8 mouse cellular contexts compared by ENCODE assay signal in genomic region chr9:124311502-124311901, GRCm38 (mm10). TPM values are rescaled to one million over a fixed set of nuclear protein-coding genes. Genes with fewer than 3 reads are reported as not detected.
DNase-seq lines count a peak whose midpoint lies in the region; ATAC-seq and TF ChIP-seq lines count a peak whose summit lies in the region.

No protein-coding gene starts in this region.

- no peak for ATAC-seq in heart, postnatal 0 days (ENCODE audit: insufficient read depth, low read depth)
- ATAC-seq in frontal cortex, adult (ENCODE audit: low TSS enrichment), result no peak

- DNase-seq in heart, adult 2 months, result no peak
- DNase-seq in heart, postnatal 36 days, result no peak
- DNase-seq in MEL (ENCODE audit: low read depth, low spot score) (no peak), MN1 (ENCODE audit: low spot score) (no peak)
- peak; percentile 6 for DNase-seq in heart, postnatal 0 days (ENCODE audit: low spot score)
- peak; percentile 1 for DNase-seq in lung, postnatal 10 days
- no peak for DNase-seq in layer of hippocampus, adult 18-20 months (ENCODE audit: low spot score in 2 of 2)

- no peak for TF ChIP-seq RAD21 in MEL (IDR thresholded peaks at IDR 0.05; ENCODE audit: low read depth, low read length)

- TF ChIP-seq POLR2A in heart, adult 2 months (IDR thresholded peaks at IDR 0.05; ENCODE audit: insufficient read depth, low read depth, low read length), result no peak
- no peak for TF ChIP-seq POLR2A in MEL (IDR thresholded peaks at IDR 0.05; ENCODE audit: control insufficient read depth in 1 of 2, insufficient read depth in 1 of 2, low read depth in 1 of 2, low read length in 2 of 2, poor library complexity in 1 of 2)

- H3K9me3 ChIP-seq in MEL (replicated peaks; ENCODE audit: insufficient read depth, low read length), result no peaks in the 10 kb centered on the region
- no peaks in the 10 kb centered on the region for H3K9me3 ChIP-seq in heart, postnatal 0 days (replicated peaks; ENCODE audit: control insufficient read depth, low read length)

- H3K9ac ChIP-seq in heart, adult 2 months (ENCODE audit: low read depth, low read length), result peak overlapping the region; percentile 50
- 0 out of 2 replicates have a peak overlapping the region, but pooled peaks have one; percentile 78 for H3K9ac ChIP-seq in MEL (ENCODE audit: control insufficient read depth, low read depth, low read length, poor library complexity, severe bottlenecking)
- peak overlapping the region; percentile 59 for H3K9ac ChIP-seq in heart, postnatal 0 days (replicated peaks; ENCODE audit: low read depth, low read length)

- no peaks in the 10 kb centered on the region for H3K27me3 ChIP-seq in heart, adult 2 months (ENCODE audit: control insufficient read depth, insufficient read depth, low read length)
- no peaks in the 10 kb centered on the region for H3K27me3 ChIP-seq in MEL (ENCODE audit: control insufficient read depth in 1 of 2, insufficient read depth in 2 of 2, low read length in 2 of 2)
- H3K27me3 ChIP-seq in heart, postnatal 0 days (ENCODE audit: control insufficient read depth, insufficient read depth, low read length), result no peaks in the 10 kb centered on the region

- TF ChIP-seq EP300 in heart, adult 2 months (IDR thresholded peaks at IDR 0.05; ENCODE audit: insufficient read depth, low read depth, low read length), result no peak
- TF ChIP-seq EP300 in MEL (IDR thresholded peaks at IDR 0.05; ENCODE audit: low read depth in 1 of 2, low read length in 2 of 2), result no peak
- no peak for TF ChIP-seq EP300 in heart, postnatal 0 days (IDR thresholded peaks at IDR 0.05; ENCODE audit: low read depth)

- peaks cover 3% of the 10 kb centered on the region; the same call in 1 of the 2 replicates for H3K4me1 ChIP-seq in heart, adult 2 months (ENCODE audit: control insufficient read depth, insufficient read depth, low read length)
- H3K4me1 ChIP-seq in MEL (ENCODE audit: control insufficient read depth in 1 of 2, insufficient read depth in 2 of 2, low read length in 2 of 2), result no peaks in the 10 kb centered on the region; a peak in 1 of 4 replicates
- peaks cover 5% of the 10 kb centered on the region; the same call in 1 of the 2 replicates for H3K4me1 ChIP-seq in heart, postnatal 0 days (ENCODE audit: control insufficient read depth, insufficient read depth)

- peaks cover 7% of the 10 kb centered on the region; the same call in 1 of the 2 replicates for H3K79me2 ChIP-seq in heart, adult 2 months (replicated peaks; ENCODE audit: control insufficient read depth, insufficient read depth, low read length)
- no peaks in the 10 kb centered on the region for H3K79me2 ChIP-seq in MEL (ENCODE audit: control insufficient read depth, insufficient read depth, low read length, poor library complexity)

- H3K27ac ChIP-seq in heart, adult 2 months, result peak overlapping the region; percentile 91
- H3K27ac ChIP-seq in MEL (ENCODE audit: control insufficient read depth, low read depth, low read length), result no peak overlapping the region
- peak overlapping the region; percentile 93 for H3K27ac ChIP-seq in heart, postnatal 0 days (ENCODE audit: low read depth)

- H3K4me2 ChIP-seq in heart, postnatal 0 days (ENCODE audit: low read depth, low read length), result peak overlapping the region; percentile 65

- intact Hi-C loops in heart, adult 2 months (cut with DNase I), result no loop called here
- intact Hi-C loops in heart, postnatal 36 days (cut with DNase I), result loop anchor here (5.0 kb wide), 1 partner anchor 116 kb away; no protein-coding TSS in a partner anchor

- H3K36me3 ChIP-seq in heart, adult 2 months (ENCODE audit: control insufficient read depth, insufficient read depth, low read length), result no peaks in the 10 kb centered on the region; the same call in 1 of the 2 replicates
- H3K36me3 ChIP-seq in MEL (ENCODE audit: control insufficient read depth in 1 of 2, insufficient read depth in 2 of 2, low read length in 2 of 2), result no peaks in the 10 kb centered on the region
- no peaks in the 10 kb centered on the region; the same call in 1 of the 2 replicates for H3K36me3 ChIP-seq in heart, postnatal 0 days (replicated peaks; ENCODE audit: control insufficient read depth, insufficient read depth, low read length)

- TF ChIP-seq CTCF in heart, adult 2 months (IDR thresholded peaks at IDR 0.05), result no peak
- TF ChIP-seq CTCF in MEL (IDR thresholded peaks at IDR 0.05 in 2 of 3, conservative IDR thresholded peaks at IDR 0.05 in 1 of 3; ENCODE audit: control insufficient read depth in 1 of 3, insufficient read depth in 1 of 3, low read depth in 2 of 3, low read length in 3 of 3, poor library complexity in 1 of 3, severe bottlenecking in 1 of 3), result no peak
- no peak for TF ChIP-seq CTCF in heart, postnatal 0 days (IDR thresholded peaks at IDR 0.05; ENCODE audit: low read depth)

- H3K4me3 ChIP-seq in heart, adult 2 months, result peak overlapping the region; percentile 85
- H3K4me3 ChIP-seq in MEL (ENCODE audit: control insufficient read depth in 1 of 2, insufficient read depth in 1 of 2, low read depth in 2 of 2, low read length in 2 of 2), result peak overlapping the region in 1 of 2 experiments; percentile 67; a peak in 2 of 4 replicates
- peak overlapping the region; percentile 64 for H3K4me3 ChIP-seq in heart, postnatal 0 days (ENCODE audit: low read depth, low read length)

TF ChIP-seq in MEL, 35 proteins besides CTCF, POLR2A, EP300 and RAD21:
- TF ChIP-seq ELF1 (IDR thresholded peaks at IDR 0.05; ENCODE audit: low read depth, low read length), result no peak
- TF ChIP-seq MEF2A (IDR thresholded peaks at IDR 0.05; ENCODE audit: extremely low read depth, insufficient replicate concordance, low read depth, low read length, poor library complexity, severe bottlenecking), result no peak
- TF ChIP-seq E2F4 (IDR thresholded peaks at IDR 0.05; ENCODE audit: borderline replicate concordance, low read depth, low read length), result no peak
- TF ChIP-seq USF1 (IDR thresholded peaks at IDR 0.05; ENCODE audit: low read depth, low read length), result no peak
- TF ChIP-seq POLR2AphosphoS2 (IDR thresholded peaks at IDR 0.05; ENCODE audit: low read length), result no peak
- no peak for TF ChIP-seq MYB (IDR thresholded peaks at IDR 0.05; ENCODE audit: low read depth, low read length)
- TF ChIP-seq TAL1 (IDR thresholded peaks at IDR 0.05; ENCODE audit: low read length), result no peak
- TF ChIP-seq JUND (IDR thresholded peaks at IDR 0.05; ENCODE audit: low read depth, low read length), result no peak

RNA-seq across cellular contexts. Expression of gene 2010315B03Rik, which starts 1.0 kb away (rescaled TPM):
- total RNA-seq in heart, adult 2 months (2021), result 10 to 100 TPM in 1 of 2 experiments, 1 to 10 TPM in 1; 9.6 to 12.5 TPM
- polyA plus RNA-seq in heart, adult 2 months (2012; rRNA removed), result 3.2 and 6.8 TPM in 2 replicates
- total RNA-seq in heart, postnatal 36 days (2021), result 10 to 100 TPM; 11.6 to 11.7 TPM
- 2.5 and 4.2 TPM in 2 replicates for total RNA-seq in MEL (2012; rRNA removed)
- 100 to 1,000 TPM in 1 of 2 experiments, 1 to 10 TPM in 1; 2.0 to 204 TPM for polyA plus RNA-seq in MEL (2012; ENCODE audit: insufficient read depth in 1 of 2, insufficient read length in 2 of 2, low read depth in 1 of 2, low replicate concordance in 2 of 2, missing spikeins in 1 of 2)
- 4.5 and 5.5 TPM in 2 replicates for total RNA-seq in heart, postnatal 0 days (2014; rRNA removed; ENCODE audit: low replicate concordance)
- polyA plus RNA-seq in heart, postnatal 0 days (2015; fragmentation: Nextera tagmentation; extraction: Ambion mirVana), result 12.2 and 14.0 TPM in 2 replicates
- total RNA-seq in layer of hippocampus, adult 18-20 months (2021), result 10 to 100 TPM; 18.2 to 18.3 TPM

Comparison
In these comparisons a context has a peak if more than half of its experiments do, and no peak if none do; other contexts are left out.
1. DNase-seq: peak in heart, postnatal 0 days (single experiment) and lung, postnatal 10 days (single experiment); none in heart, adult 2 months (0 of 2), heart, postnatal 36 days (0 of 2), MEL (single experiment), MN1 (single experiment) and layer of hippocampus, adult 18-20 months (0 of 2).
2. Peak in every context shown above with its lines, with median percentiles within 50 percentile points of each other: H3K9ac ChIP-seq.